In genomic region chr17:46032257-46032991, GRCm38 (mm10) we compare ENCODE assay signal across 8 mouse cellular contexts. TPM values are rescaled to one million over a fixed set of nuclear protein-coding genes. Genes with fewer than 3 reads are reported as not detected.
A peak's percentile ranks its signal among the peaks of the same experiment; 100 is the strongest.
DNase-seq lines count a peak whose midpoint lies in the region; ATAC-seq and TF ChIP-seq lines count a peak whose summit lies in the region.

Gene Vegfa (minus strand): TSS chr17:46032369.

- H3K9ac ChIP-seq in forebrain, embryonic 13.5 days = peak within 1 kb of the TSS; percentile 95
- peak within 1 kb of the TSS; percentile 82 for H3K9ac ChIP-seq in liver, postnatal 0 days (replicated peaks)
- H3K9ac ChIP-seq in neural tube, embryonic 14.5 days (replicated peaks; ENCODE audit: low read depth, low read length) = peak within 1 kb of the TSS; percentile 82

- peak; percentile 90 for ATAC-seq in forebrain, embryonic 13.5 days
- ATAC-seq in liver, postnatal 0 days = peak; percentile 75
- ATAC-seq in neural tube, embryonic 14.5 days (ENCODE audit: low read depth) = peak; percentile 82

- TF ChIP-seq EP300 in liver, postnatal 0 days (IDR thresholded peaks at IDR 0.05; ENCODE audit: low read depth) = no peak

- no peaks in the 10 kb centered on the region for H3K9me3 ChIP-seq in E14TG2a.4 (ENCODE audit: low read length)
- H3K9me3 ChIP-seq in forebrain, embryonic 13.5 days (replicated peaks) = no peaks in the 10 kb centered on the region
- H3K9me3 ChIP-seq in liver, postnatal 0 days (ENCODE audit: low read length) = no peaks in the 10 kb centered on the region
- H3K9me3 ChIP-seq in neural tube, embryonic 14.5 days (ENCODE audit: control insufficient read depth, low read length) = no peaks in the 10 kb centered on the region

- peak within 1 kb of the TSS; percentile 85 for H3K27ac ChIP-seq in forebrain, embryonic 13.5 days
- H3K27ac ChIP-seq in liver, postnatal 0 days (ENCODE audit: low read depth) = peak within 1 kb of the TSS; percentile 93
- peak within 1 kb of the TSS; percentile 81 for H3K27ac ChIP-seq in neural tube, embryonic 14.5 days (ENCODE audit: low read depth, low read length)

- peak; percentile 86 for DNase-seq in c-Kit-positive CD71-positive TER-119-positive erythroid progenitor cells, embryonic 14.5 days (ENCODE audit: low spot score)
- peak; percentile 94 to 97 for DNase-seq in heart, postnatal 10 days
- DNase-seq in large intestine, adult 2 months (ENCODE audit: low read depth, low spot score) = peak; percentile 76
- peak; percentile 94 for DNase-seq in liver, postnatal 0 days
- peak; percentile 95 for DNase-seq in testis, postnatal 10 days (ENCODE audit: low spot score)

- H3K36me3 ChIP-seq in E14TG2a.4 (ENCODE audit: insufficient read depth, low read length) = 0 out of 2 replicates have a peak, but pooled peaks cover under 1% of the 10 kb centered on the region
- no peaks in the 10 kb centered on the region for H3K36me3 ChIP-seq in forebrain, embryonic 13.5 days (ENCODE audit: poor library complexity, severe bottlenecking)
- H3K36me3 ChIP-seq in liver, postnatal 0 days (replicated peaks; ENCODE audit: insufficient read depth, low read length) = no peaks in the 10 kb centered on the region; the same call in 1 of the 2 replicates
- H3K36me3 ChIP-seq in neural tube, embryonic 14.5 days (ENCODE audit: control insufficient read depth, insufficient read depth, low read length) = no peaks in the 10 kb centered on the region

- H3K27me3 ChIP-seq in E14TG2a.4 (ENCODE audit: insufficient read depth, low read length) = peaks cover 66% of the 10 kb centered on the region
- H3K27me3 ChIP-seq in forebrain, embryonic 13.5 days = peaks cover 5% of the 10 kb centered on the region; the same call in 1 of the 2 replicates
- H3K27me3 ChIP-seq in liver, postnatal 0 days (ENCODE audit: insufficient read depth, low read length) = no peaks in the 10 kb centered on the region
- H3K27me3 ChIP-seq in neural tube, embryonic 14.5 days (ENCODE audit: control insufficient read depth, insufficient read depth, low read length) = no peaks in the 10 kb centered on the region

- intact Hi-C loops in heart, postnatal 10 days (cut with DNase I) = loop anchor here (1.0 to 5.0 kb wide), 5 partner anchors 75 to 301 kb away; no protein-coding TSS in a partner anchor

- under 1% methylated on average over 40 of the region's 40 CpGs for WGBS in forebrain, embryonic 13.5 days
- WGBS in large intestine, adult 2 months = 1% methylated on average over 40 of the region's 40 CpGs
- WGBS in liver, postnatal 0 days (ENCODE audit: insufficient replicate concordance) = under 1% methylated on average over 40 of the region's 40 CpGs
- WGBS in neural tube, embryonic 14.5 days = 0% methylated on average over 40 of the region's 40 CpGs

- H3K4me2 ChIP-seq in forebrain, embryonic 13.5 days = peak within 1 kb of the TSS; percentile 90
- H3K4me2 ChIP-seq in liver, postnatal 0 days (ENCODE audit: low read depth, low read length) = peak within 1 kb of the TSS; percentile 91
- H3K4me2 ChIP-seq in neural tube, embryonic 14.5 days (ENCODE audit: low read depth, low read length) = peak within 1 kb of the TSS; percentile 91

- peak within 1 kb of the TSS; percentile 91 for H3K4me3 ChIP-seq in E14TG2a.4 (replicated peaks; ENCODE audit: low read length)
- H3K4me3 ChIP-seq in forebrain, embryonic 13.5 days = peak within 1 kb of the TSS; percentile 86
- H3K4me3 ChIP-seq in liver, postnatal 0 days (ENCODE audit: low read depth, low read length) = peak within 1 kb of the TSS; percentile 89
- peak within 1 kb of the TSS; percentile 79 for H3K4me3 ChIP-seq in neural tube, embryonic 14.5 days (ENCODE audit: low read depth, low read length)

- H3K4me1 ChIP-seq in E14TG2a.4 (replicated peaks; ENCODE audit: low read depth, low read length) = peaks cover 43% of the 10 kb centered on the region
- peaks cover 39% of the 10 kb centered on the region for H3K4me1 ChIP-seq in forebrain, embryonic 13.5 days
- peaks cover 27% of the 10 kb centered on the region for H3K4me1 ChIP-seq in liver, postnatal 0 days (ENCODE audit: insufficient read depth)
- peaks cover 22% of the 10 kb centered on the region for H3K4me1 ChIP-seq in neural tube, embryonic 14.5 days (ENCODE audit: control insufficient read depth, insufficient read depth, low read length)

- peak; percentile 77 for TF ChIP-seq CTCF in E14TG2a.4 (conservative IDR thresholded peaks at IDR 0.05; ENCODE audit: low read length)
- peak; percentile 99 for TF ChIP-seq CTCF in liver, postnatal 0 days (IDR thresholded peaks at IDR 0.05; ENCODE audit: low read depth)

RNA-seq across cellular contexts. Expression of gene Vegfa, which starts in this region (rescaled TPM):
- 2.7 and 3.7 TPM in 2 replicates for polyA plus RNA-seq in forebrain, embryonic 13.5 days (2015; fragmentation: Nextera tagmentation; extraction: Ambion mirVana)
- 100 to 1,000 TPM; 231 to 234 TPM for total RNA-seq in heart, postnatal 10 days (2021)
- 82.7 and 121 TPM in 2 replicates for polyA plus RNA-seq in large intestine, adult 2 months (2012; rRNA removed)
- polyA plus RNA-seq in liver, postnatal 0 days (2015; fragmentation: Nextera tagmentation; extraction: Ambion mirVana) = 2.8 and 3.1 TPM in 2 replicates
- polyA plus RNA-seq in neural tube, embryonic 14.5 days (2014; fragmentation: Nextera tagmentation; extraction: Ambion mirVana) = 4.7 and 5.0 TPM in 2 replicates

Comparison
In these comparisons a context has a peak if more than half of its experiments do, and no peak if none do; other contexts are left out.
1. Peak in every context shown above with its lines: DNase-seq, ATAC-seq, H3K4me3 ChIP-seq and H3K27ac ChIP-seq.
2. RNA of gene Vegfa (polyA plus RNA-seq): 82.7 to 121 TPM in large intestine, adult 2 months; 4.7 to 5.0 TPM in neural tube, embryonic 14.5 days, 2.8 to 3.1 TPM in liver, postnatal 0 days and 2.7 to 3.7 TPM in forebrain, embryonic 13.5 days; every median in the first group is over 10 times any median in the second.